Mouse (Mus musculus): ENCODE results near the gene Hsf2bp. TPM values are rescaled to one million over a fixed set of nuclear protein-coding genes. Genes with fewer than 3 reads are reported as not detected.

Hsf2bp gene
- polyA plus RNA-seq, 1 experiment from 2014 or later, result 0.47 TPM

- Histone ChIP-seq H3K4me2 (ENCODE audit: low read length) (no peak overlapping the region), H3K4me1 (ENCODE audit: control insufficient read depth, insufficient read depth, low read length) (no peaks in the 10 kb centered on the region), H3K4me3 (replicated peaks; ENCODE audit: low read depth, low read length) (no peak overlapping the region), H3K36me3 (ENCODE audit: control insufficient read depth, insufficient read depth, low read length) (no peaks in the 10 kb centered on the region), H3K9me3 (ENCODE audit: control insufficient read depth, low read length) (no peaks in the 10 kb centered on the region), H3K27me3 (ENCODE audit: control insufficient read depth, insufficient read depth, low read length) (no peaks in the 10 kb centered on the region), H3K27ac (replicated peaks; ENCODE audit: low read depth, low read length) (no peak overlapping the region), H3K9ac (replicated peaks; ENCODE audit: low read length) (no peak overlapping the region)
- no peak for ATAC-seq (ENCODE audit: low FRiP score, low TSS enrichment)
- WGBS, result 43% methylated on average over 3 of the region's 3 CpGs
- no peak for DNase-seq
Measured at GRCm38 (mm10) chr17:31983491-31983890, 52.7 kb downstream of the Hsf2bp start.

DNA sequence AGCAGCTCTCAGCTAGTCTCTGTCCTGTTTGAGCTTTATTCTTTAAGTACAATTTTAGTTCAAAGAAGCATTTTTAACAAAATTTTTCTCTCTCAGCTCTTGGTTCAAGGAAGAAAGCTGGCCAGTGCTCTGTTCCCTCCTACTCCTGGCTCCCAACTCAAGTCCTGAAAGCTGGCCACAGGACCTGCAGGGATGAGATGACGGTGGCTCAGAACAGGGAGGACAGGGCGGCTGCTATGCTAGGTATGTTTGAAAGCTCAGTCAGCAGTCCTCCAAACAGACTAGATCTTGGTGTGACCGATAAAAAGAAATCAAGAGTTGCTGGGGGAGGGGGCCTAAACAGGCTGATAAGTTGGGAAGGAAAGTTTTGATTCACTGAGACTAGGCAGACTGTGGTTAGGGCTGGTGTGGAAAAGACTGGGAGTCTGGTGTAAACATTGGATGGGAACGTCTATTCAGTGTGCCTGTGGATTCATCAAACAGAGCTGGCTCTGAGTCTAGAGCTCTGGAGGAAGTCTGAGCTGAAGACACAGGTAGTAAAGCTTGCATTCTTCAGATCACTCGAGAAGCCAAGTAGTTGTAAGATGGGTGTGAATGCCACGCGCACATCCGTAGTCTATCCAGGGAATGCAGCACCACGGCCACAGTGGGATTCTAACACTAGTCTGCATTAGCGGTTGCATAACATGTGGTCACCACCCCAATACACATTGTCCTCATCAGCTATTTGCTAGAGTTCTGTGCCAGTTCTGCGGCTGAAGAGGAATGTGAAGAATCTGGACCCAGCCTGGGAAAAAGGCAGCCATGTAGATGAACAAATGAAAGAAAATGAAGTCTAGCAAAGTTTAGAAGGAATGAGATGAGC is 53.6 kb downstream of the Hsf2bp start:
- DNase-seq, result no peak
- 91% methylated on average over 11 of the region's 11 CpGs for WGBS

GRCm38 (mm10) chr17:31979888-31980287 is 56.3 kb downstream of the Hsf2bp start:
- H3K36me3 ChIP-seq (ENCODE audit: control insufficient read depth, insufficient read depth, low read length), result no peaks in the 10 kb centered on the region
- no peaks in the 10 kb centered on the region for H3K27me3 ChIP-seq (ENCODE audit: control insufficient read depth, insufficient read depth, low read length)
- 73% methylated on average over 4 of the region's 4 CpGs for WGBS
- DNase-seq (no peak), ATAC-seq (ENCODE audit: low FRiP score, low TSS enrichment) (no peak)
- H3K4me1 ChIP-seq (ENCODE audit: control insufficient read depth, insufficient read depth, low read length), result no peaks in the 10 kb centered on the region
- H3K4me3 ChIP-seq (replicated peaks; ENCODE audit: low read depth, low read length), result no peak overlapping the region
- no peak overlapping the region for H3K4me2 ChIP-seq (ENCODE audit: low read length)
- no peak overlapping the region for H3K9ac ChIP-seq (replicated peaks; ENCODE audit: low read length)
- no peak overlapping the region for H3K27ac ChIP-seq (replicated peaks; ENCODE audit: low read depth, low read length)
- H3K9me3 ChIP-seq (ENCODE audit: control insufficient read depth, low read length), result no peaks in the 10 kb centered on the region

More for the DNA sequence above, 53.6 kb downstream of the Hsf2bp start:
- Histone ChIP-seq H3K4me2 (ENCODE audit: low read length) (no peak overlapping the region), H3K9ac (replicated peaks; ENCODE audit: low read length) (no peak overlapping the region), H3K27ac (replicated peaks; ENCODE audit: low read depth, low read length) (no peak overlapping the region), H3K9me3 (ENCODE audit: control insufficient read depth, low read length) (no peaks in the 10 kb centered on the region), H3K27me3 (ENCODE audit: control insufficient read depth, insufficient read depth, low read length) (no peaks in the 10 kb centered on the region), H3K4me1 (ENCODE audit: control insufficient read depth, insufficient read depth, low read length) (no peaks in the 10 kb centered on the region), H3K4me3 (replicated peaks; ENCODE audit: low read depth, low read length) (no peak overlapping the region), H3K36me3 (ENCODE audit: control insufficient read depth, insufficient read depth, low read length) (no peaks in the 10 kb centered on the region)
- no peak for ATAC-seq (ENCODE audit: low FRiP score, low TSS enrichment)

DNA sequence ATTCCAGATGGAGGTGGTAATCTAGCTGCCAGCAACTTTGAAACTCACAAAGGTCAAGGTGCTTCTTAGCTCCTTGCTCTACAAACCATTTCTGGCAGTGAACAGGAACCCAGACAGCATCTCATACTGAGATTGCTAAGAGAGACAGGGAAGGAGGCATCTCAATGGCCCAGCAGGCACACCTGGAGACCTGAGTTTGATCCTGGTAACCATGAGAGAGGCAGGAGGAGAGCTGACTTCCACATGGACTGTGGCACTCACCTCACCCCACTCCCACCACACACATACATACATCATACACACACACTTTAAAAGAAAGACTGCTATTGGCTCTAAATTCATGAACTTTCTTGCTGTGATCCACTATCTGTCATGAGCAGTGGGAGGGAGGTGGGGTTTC is 59.0 kb downstream of the Hsf2bp start:
- ATAC-seq (ENCODE audit: low FRiP score, low TSS enrichment) (no peak), DNase-seq (no peak)
- no peak overlapping the region for H3K4me3 ChIP-seq (replicated peaks; ENCODE audit: low read depth, low read length)
- no peaks in the 10 kb centered on the region for H3K9me3 ChIP-seq (ENCODE audit: control insufficient read depth, low read length)
- no peaks in the 10 kb centered on the region for H3K36me3 ChIP-seq (ENCODE audit: control insufficient read depth, insufficient read depth, low read length)
- no peaks in the 10 kb centered on the region for H3K4me1 ChIP-seq (ENCODE audit: control insufficient read depth, insufficient read depth, low read length)
- no peaks in the 10 kb centered on the region for H3K27me3 ChIP-seq (ENCODE audit: control insufficient read depth, insufficient read depth, low read length)
- no peak overlapping the region for H3K4me2 ChIP-seq (ENCODE audit: low read length)
- H3K9ac ChIP-seq (replicated peaks; ENCODE audit: low read length), result no peak overlapping the region
- H3K27ac ChIP-seq (replicated peaks; ENCODE audit: low read depth, low read length), result no peak overlapping the region

GRCm38 (mm10) chr17:31976501-31976900 is 59.6 kb downstream of the Hsf2bp start:
- no peak overlapping the region for H3K4me3 ChIP-seq (replicated peaks; ENCODE audit: low read depth, low read length)
- H3K9ac ChIP-seq (replicated peaks; ENCODE audit: low read length), result no peak overlapping the region
- H3K27ac ChIP-seq (replicated peaks; ENCODE audit: low read depth, low read length), result no peak overlapping the region
- no peaks in the 10 kb centered on the region for H3K36me3 ChIP-seq (ENCODE audit: control insufficient read depth, insufficient read depth, low read length)
- ATAC-seq (ENCODE audit: low FRiP score, low TSS enrichment) (no peak), DNase-seq (no peak)
- H3K4me2 ChIP-seq (ENCODE audit: low read length), result no peak overlapping the region
- no peaks in the 10 kb centered on the region for H3K27me3 ChIP-seq (ENCODE audit: control insufficient read depth, insufficient read depth, low read length)
- H3K9me3 ChIP-seq (ENCODE audit: control insufficient read depth, low read length), result no peaks in the 10 kb centered on the region
- WGBS, result 76% methylated on average over 6 of the region's 6 CpGs
- no peaks in the 10 kb centered on the region for H3K4me1 ChIP-seq (ENCODE audit: control insufficient read depth, insufficient read depth, low read length)

GRCm38 (mm10) chr17:31974694-31975093 is 61.5 kb downstream of the Hsf2bp start:
- H3K9ac ChIP-seq (replicated peaks; ENCODE audit: low read length), result no peak overlapping the region
- H3K9me3 ChIP-seq (ENCODE audit: control insufficient read depth, low read length), result no peaks in the 10 kb centered on the region
- H3K27ac ChIP-seq (replicated peaks; ENCODE audit: low read depth, low read length), result no peak overlapping the region
- no peak overlapping the region for H3K4me3 ChIP-seq (replicated peaks; ENCODE audit: low read depth, low read length)
- DNase-seq (no peak), ATAC-seq (ENCODE audit: low FRiP score, low TSS enrichment) (no peak)
- no peaks in the 10 kb centered on the region for H3K27me3 ChIP-seq (ENCODE audit: control insufficient read depth, insufficient read depth, low read length)
- no peaks in the 10 kb centered on the region for H3K36me3 ChIP-seq (ENCODE audit: control insufficient read depth, insufficient read depth, low read length)
- no peaks in the 10 kb centered on the region for H3K4me1 ChIP-seq (ENCODE audit: control insufficient read depth, insufficient read depth, low read length)
- no peak overlapping the region for H3K4me2 ChIP-seq (ENCODE audit: low read length)
- WGBS, result 86% methylated on average over 5 of the region's 5 CpGs

DNA sequence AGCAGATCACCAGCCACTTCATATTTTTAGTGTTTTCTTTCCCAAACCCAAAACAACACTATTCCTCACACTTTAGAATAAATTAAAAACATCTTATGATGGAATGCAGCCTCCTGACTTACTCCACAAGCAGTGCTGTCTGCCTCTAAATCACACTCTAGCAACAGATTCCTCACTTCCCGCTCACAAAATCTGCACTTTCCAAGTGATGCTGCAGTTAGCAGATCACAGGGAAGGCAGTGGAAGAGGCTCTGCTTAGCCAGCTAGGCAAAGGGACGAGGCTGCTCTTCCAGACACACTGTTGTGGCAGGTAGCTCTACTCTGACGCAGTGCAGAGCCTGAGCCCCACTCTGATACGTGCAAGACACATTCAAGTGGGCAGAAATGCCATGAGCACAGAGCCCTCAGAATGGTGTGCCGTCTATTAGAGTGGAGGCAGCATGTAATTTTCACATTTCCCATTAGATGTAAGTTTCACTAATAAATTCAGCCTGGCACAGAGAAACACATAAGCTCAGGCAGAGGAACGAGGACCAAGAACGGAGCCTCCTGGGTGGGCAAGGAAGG is 62.4 kb downstream of the Hsf2bp start:
- ATAC-seq (ENCODE audit: low FRiP score, low TSS enrichment) (no peak), DNase-seq (no peak)
- WGBS, result 85% methylated on average over 7 of the region's 7 CpGs
- Histone ChIP-seq H3K27ac (replicated peaks; ENCODE audit: low read depth, low read length) (no peak overlapping the region), H3K4me1 (ENCODE audit: control insufficient read depth, insufficient read depth, low read length) (no peaks in the 10 kb centered on the region), H3K4me2 (ENCODE audit: low read length) (no peak overlapping the region), H3K4me3 (replicated peaks; ENCODE audit: low read depth, low read length) (no peak overlapping the region), H3K9ac (replicated peaks; ENCODE audit: low read length) (no peak overlapping the region), H3K9me3 (ENCODE audit: control insufficient read depth, low read length) (no peaks in the 10 kb centered on the region), H3K36me3 (ENCODE audit: control insufficient read depth, insufficient read depth, low read length) (no peaks in the 10 kb centered on the region), H3K27me3 (ENCODE audit: control insufficient read depth, insufficient read depth, low read length) (no peaks in the 10 kb centered on the region)

- Histone ChIP-seq H3K4me2 (ENCODE audit: low read length) (no peak overlapping the region), H3K27me3 (ENCODE audit: control insufficient read depth, insufficient read depth, low read length) (no peaks in the 10 kb centered on the region), H3K4me3 (replicated peaks; ENCODE audit: low read depth, low read length) (no peak overlapping the region), H3K36me3 (ENCODE audit: control insufficient read depth, insufficient read depth, low read length) (no peaks in the 10 kb centered on the region), H3K27ac (replicated peaks; ENCODE audit: low read depth, low read length) (no peak overlapping the region), H3K9ac (replicated peaks; ENCODE audit: low read length) (no peak overlapping the region), H3K4me1 (ENCODE audit: control insufficient read depth, insufficient read depth, low read length) (no peaks in the 10 kb centered on the region), H3K9me3 (ENCODE audit: control insufficient read depth, low read length) (no peaks in the 10 kb centered on the region)
- ATAC-seq (ENCODE audit: low FRiP score, low TSS enrichment) (no peak), DNase-seq (no peak)
- 98% methylated on average over 2 of the region's 2 CpGs for WGBS
Measured at GRCm38 (mm10) chr17:31970890-31971289, 65.3 kb downstream of the Hsf2bp start.

- Histone ChIP-seq H3K36me3 (ENCODE audit: control insufficient read depth, insufficient read depth, low read length) (no peaks in the 10 kb centered on the region), H3K9ac (replicated peaks; ENCODE audit: low read length) (no peak overlapping the region), H3K27me3 (ENCODE audit: control insufficient read depth, insufficient read depth, low read length) (no peaks in the 10 kb centered on the region), H3K4me3 (replicated peaks; ENCODE audit: low read depth, low read length) (no peak overlapping the region), H3K4me2 (ENCODE audit: low read length) (no peak overlapping the region), H3K27ac (replicated peaks; ENCODE audit: low read depth, low read length) (no peak overlapping the region), H3K4me1 (ENCODE audit: control insufficient read depth, insufficient read depth, low read length) (no peaks in the 10 kb centered on the region), H3K9me3 (ENCODE audit: control insufficient read depth, low read length) (no peaks in the 10 kb centered on the region)
- 95% methylated on average over 1 of the region's 1 CpGs for WGBS
- DNase-seq, result no peak
- ATAC-seq (ENCODE audit: low FRiP score, low TSS enrichment), result no peak
Measured at GRCm38 (mm10) chr17:31968801-31969200, 67.3 kb downstream of the Hsf2bp start.

Data from midbrain, embryonic 14.5 days (tissue).